Mouse (Mus musculus): ENCODE data around the gene Atp6v1g3. TPM values are rescaled to one million over a fixed set of nuclear protein-coding genes. Genes with fewer than 3 reads are reported as not detected.

Gene Atp6v1g3
- polyA plus RNA-seq, 1 experiment: not detected

- H3K4me3 ChIP-seq (ENCODE audit: insufficient read depth, low read depth, low read length): no peak overlapping the region
- H3K27ac ChIP-seq (replicated peaks; ENCODE audit: low read depth, low read length): no peak overlapping the region
- no peaks in the 10 kb centered on the region for H3K4me1 ChIP-seq (ENCODE audit: control insufficient read depth, insufficient read depth, insufficient read length, low read length)
Measured at GRCm38 (mm10) chr1:138267465-138268055, 6.0 kb upstream of the Atp6v1g3 start.

- H3K27ac ChIP-seq (replicated peaks; ENCODE audit: low read depth, low read length): no peak overlapping the region
- no peaks in the 10 kb centered on the region for H3K4me1 ChIP-seq (ENCODE audit: control insufficient read depth, insufficient read depth, insufficient read length, low read length)
- H3K4me3 ChIP-seq (ENCODE audit: insufficient read depth, low read depth, low read length): no peak overlapping the region
Measured at GRCm38 (mm10) chr1:138274930-138275329, 1.4 kb downstream of the Atp6v1g3 start.

GRCm38 (mm10) chr1:138275859-138276258 lies 2.3 kb downstream of the Atp6v1g3 start:
- Histone ChIP-seq H3K27ac (replicated peaks; ENCODE audit: low read depth, low read length) (no peak overlapping the region), H3K4me1 (ENCODE audit: control insufficient read depth, insufficient read depth, insufficient read length, low read length) (no peaks in the 10 kb centered on the region), H3K4me3 (ENCODE audit: insufficient read depth, low read depth, low read length) (no peak overlapping the region)

- Histone ChIP-seq H3K4me1 (ENCODE audit: control insufficient read depth, insufficient read depth, insufficient read length, low read length) (no peaks in the 10 kb centered on the region), H3K4me3 (ENCODE audit: insufficient read depth, low read depth, low read length) (no peak overlapping the region), H3K27ac (replicated peaks; ENCODE audit: low read depth, low read length) (no peak overlapping the region)
Measured at GRCm38 (mm10) chr1:138281139-138281538, 7.6 kb downstream of the Atp6v1g3 start.

- no peak overlapping the region for H3K27ac ChIP-seq (replicated peaks; ENCODE audit: low read depth, low read length)
- H3K4me3 ChIP-seq (ENCODE audit: insufficient read depth, low read depth, low read length): no peak overlapping the region
- H3K4me1 ChIP-seq (ENCODE audit: control insufficient read depth, insufficient read depth, insufficient read length, low read length): no peaks in the 10 kb centered on the region
Measured at GRCm38 (mm10) chr1:138282413-138283141, 9.0 kb downstream of the Atp6v1g3 start.

GRCm38 (mm10) chr1:138287665-138288064 lies 14.1 kb downstream of the Atp6v1g3 start:
- Histone ChIP-seq H3K4me1 (ENCODE audit: control insufficient read depth, insufficient read depth, insufficient read length, low read length) (peaks cover 4% of the 10 kb centered on the region; the same call in 1 of the 2 replicates), H3K4me3 (ENCODE audit: insufficient read depth, low read depth, low read length) (no peak overlapping the region)

GRCm38 (mm10) chr1:138288721-138289120 lies 15.2 kb downstream of the Atp6v1g3 start:
- no peak overlapping the region for H3K27ac ChIP-seq (replicated peaks; ENCODE audit: low read depth, low read length)
- peaks cover 4% of the 10 kb centered on the region; the same call in 1 of the 2 replicates for H3K4me1 ChIP-seq (ENCODE audit: control insufficient read depth, insufficient read depth, insufficient read length, low read length)
- H3K4me3 ChIP-seq (ENCODE audit: insufficient read depth, low read depth, low read length): no peak overlapping the region

More at GRCm38 (mm10) chr1:138287665-138288064, 14.1 kb downstream of the Atp6v1g3 start:
- H3K27ac ChIP-seq (replicated peaks; ENCODE audit: low read depth, low read length): no peak overlapping the region

GRCm38 (mm10) chr1:138289455-138290425 lies 16.2 kb downstream of the Atp6v1g3 start:
- Histone ChIP-seq H3K4me3 (ENCODE audit: insufficient read depth, low read depth, low read length) (no peak overlapping the region), H3K27ac (replicated peaks; ENCODE audit: low read depth, low read length) (no peak overlapping the region), H3K4me1 (ENCODE audit: control insufficient read depth, insufficient read depth, insufficient read length, low read length) (peaks cover 4% of the 10 kb centered on the region; the same call in 1 of the 2 replicates)

GRCm38 (mm10) chr1:138291463-138291862 lies 17.9 kb downstream of the Atp6v1g3 start:
- no peak overlapping the region for H3K4me3 ChIP-seq (ENCODE audit: insufficient read depth, low read depth, low read length)
- H3K4me1 ChIP-seq (ENCODE audit: control insufficient read depth, insufficient read depth, insufficient read length, low read length): peaks cover 4% of the 10 kb centered on the region; the same call in 1 of the 2 replicates
- H3K27ac ChIP-seq (replicated peaks; ENCODE audit: low read depth, low read length): no peak overlapping the region

- Histone ChIP-seq H3K4me3 (ENCODE audit: insufficient read depth, low read depth, low read length) (no peak overlapping the region), H3K27ac (replicated peaks; ENCODE audit: low read depth, low read length) (no peak overlapping the region), H3K4me1 (ENCODE audit: control insufficient read depth, insufficient read depth, insufficient read length, low read length) (no peaks in the 10 kb centered on the region)
Measured at GRCm38 (mm10) chr1:138294487-138294886, 20.9 kb downstream of the Atp6v1g3 start.

- no peaks in the 10 kb centered on the region for H3K4me1 ChIP-seq (ENCODE audit: control insufficient read depth, insufficient read depth, insufficient read length, low read length)
- no peak overlapping the region for H3K4me3 ChIP-seq (ENCODE audit: insufficient read depth, low read depth, low read length)
Measured at GRCm38 (mm10) chr1:138298156-138298555, 24.6 kb downstream of the Atp6v1g3 start.

GRCm38 (mm10) chr1:138299576-138299975 lies 26.0 kb downstream of the Atp6v1g3 start:
- Histone ChIP-seq H3K4me3 (ENCODE audit: insufficient read depth, low read depth, low read length) (no peak overlapping the region), H3K4me1 (ENCODE audit: control insufficient read depth, insufficient read depth, insufficient read length, low read length) (no peaks in the 10 kb centered on the region), H3K27ac (replicated peaks; ENCODE audit: low read depth, low read length) (no peak overlapping the region)

More at GRCm38 (mm10) chr1:138298156-138298555, 24.6 kb downstream of the Atp6v1g3 start:
- no peak overlapping the region for H3K27ac ChIP-seq (replicated peaks; ENCODE audit: low read depth, low read length)

- no peaks in the 10 kb centered on the region for H3K4me1 ChIP-seq (ENCODE audit: control insufficient read depth, insufficient read depth, insufficient read length, low read length)
- H3K27ac ChIP-seq (replicated peaks; ENCODE audit: low read depth, low read length): no peak overlapping the region
- no peak overlapping the region for H3K4me3 ChIP-seq (ENCODE audit: insufficient read depth, low read depth, low read length)
Measured at GRCm38 (mm10) chr1:138301920-138302319, 28.4 kb downstream of the Atp6v1g3 start.

- no peaks in the 10 kb centered on the region for H3K4me1 ChIP-seq (ENCODE audit: control insufficient read depth, insufficient read depth, insufficient read length, low read length)
- no peak overlapping the region for H3K27ac ChIP-seq (replicated peaks; ENCODE audit: low read depth, low read length)
- H3K4me3 ChIP-seq (ENCODE audit: insufficient read depth, low read depth, low read length): no peak overlapping the region
Measured at GRCm38 (mm10) chr1:138302756-138303155, 29.2 kb downstream of the Atp6v1g3 start.

- Histone ChIP-seq H3K4me1 (ENCODE audit: control insufficient read depth, insufficient read depth, insufficient read length, low read length) (no peaks in the 10 kb centered on the region), H3K4me3 (ENCODE audit: insufficient read depth, low read depth, low read length) (no peak overlapping the region), H3K27ac (replicated peaks; ENCODE audit: low read depth, low read length) (no peak overlapping the region)
Measured at GRCm38 (mm10) chr1:138303296-138303695, 29.8 kb downstream of the Atp6v1g3 start.
